Mouse (Mus musculus): ENCODE data around the gene Cryaa. TPM values are rescaled to one million over a fixed set of nuclear protein-coding genes. Genes with fewer than 3 reads are reported as not detected.

Gene Cryaa
- polyA plus RNA-seq (2015; fragmentation: Nextera tagmentation; extraction: Ambion mirVana), result 0.16 TPM in 1 of 2 replicates, not detected in the other

GRCm38 (mm10) chr17:31677507-31677906 lies at the start of gene Cryaa:
Gene Cryaa, plus strand, starts transcription at chr17:31677807.

GRCm38 (mm10) chr17:31636942-31637811 lies 40.4 kb upstream of the Cryaa start, which contains the start of gene Cbs:
Gene Cbs, minus strand, starts transcription at chr17:31637238.

GRCm38 (mm10) chr17:31658468-31659185 lies 19.0 kb upstream of the Cryaa start, which contains the start of gene U2af1:
Gene U2af1, minus strand, starts transcription at chr17:31658892.

Other genes with a start within 250 kb of the Cryaa start
- 21.5 and 22.7 TPM in 2 replicates for gene Wdr4, start 157.8 kb upstream of the Cryaa start, polyA plus RNA-seq (2015; fragmentation: Nextera tagmentation; extraction: Ambion mirVana)
- 172 and 189 TPM in 2 replicates for gene Ndufv3, start 157.7 kb upstream of the Cryaa start, polyA plus RNA-seq (2015; fragmentation: Nextera tagmentation; extraction: Ambion mirVana)
- gene Pknox1, start 113.1 kb upstream of the Cryaa start, polyA plus RNA-seq (2015; fragmentation: Nextera tagmentation; extraction: Ambion mirVana), result 16.4 and 17.1 TPM in 2 replicates
- 0.07 and 0.13 TPM in 2 replicates for gene Cbs, start 40.6 kb upstream of the Cryaa start, polyA plus RNA-seq (2015; fragmentation: Nextera tagmentation; extraction: Ambion mirVana)
- 230 and 231 TPM in 2 replicates for gene U2af1, start 18.9 kb upstream of the Cryaa start, polyA plus RNA-seq (2015; fragmentation: Nextera tagmentation; extraction: Ambion mirVana)
- 4.8 and 6.5 TPM in 2 replicates for gene Sik1, start 178.0 kb downstream of the Cryaa start, polyA plus RNA-seq (2015; fragmentation: Nextera tagmentation; extraction: Ambion mirVana)

Measured in spleen, postnatal 0 days (tissue).